Mouse (Mus musculus): ENCODE data around the gene Mnt.
"Not testable (repeated sequence)": the region's sequence is repeated elsewhere in the genome, so short reads cannot be mapped to it uniquely, and the experiment has no call there.

Gene Mnt

GRCm38 (mm10) chr11:74830256-74831161, at the start of gene Mnt:
Mnt (plus strand) TSS chr11:74830920.
- peak; percentile 95 to 97 for DNase-seq (ENCODE audit: low spot score in 2 of 2)

GRCm38 (mm10) chr11:74792874-74793273, 37.8 kb upstream of the Mnt start:
- no peak for DNase-seq (ENCODE audit: low spot score in 2 of 2)

- peak; percentile 16 to 25 for DNase-seq (ENCODE audit: low spot score in 2 of 2)
Measured at GRCm38 (mm10) chr11:74800658-74801057, 30.1 kb upstream of the Mnt start.

GRCm38 (mm10) chr11:74804081-74804627, 26.6 kb upstream of the Mnt start:
- no peak for DNase-seq (ENCODE audit: low spot score in 2 of 2)

- no peak for DNase-seq (ENCODE audit: low spot score in 2 of 2)
Measured at GRCm38 (mm10) chr11:74807246-74807882, 23.4 kb upstream of the Mnt start.

GRCm38 (mm10) chr11:74808251-74808853, 22.4 kb upstream of the Mnt start:
- DNase-seq (ENCODE audit: low spot score in 2 of 2): no peak

GRCm38 (mm10) chr11:74810134-74810533, 20.6 kb upstream of the Mnt start:
- DNase-seq (ENCODE audit: low spot score in 2 of 2): no peak

- DNase-seq (ENCODE audit: low spot score in 2 of 2): not testable (repeated sequence)
Measured at GRCm38 (mm10) chr11:74811027-74811426, 19.7 kb upstream of the Mnt start.

- DNase-seq (ENCODE audit: low spot score in 2 of 2): no peak
Measured at GRCm38 (mm10) chr11:74811538-74811937, 19.2 kb upstream of the Mnt start.

GRCm38 (mm10) chr11:74815795-74816194, 14.9 kb upstream of the Mnt start:
- DNase-seq (ENCODE audit: low spot score in 2 of 2): no peak

GRCm38 (mm10) chr11:74820921-74821320, 9.8 kb upstream of the Mnt start:
- no peak for DNase-seq (ENCODE audit: low spot score in 2 of 2)

- DNase-seq (ENCODE audit: low spot score in 2 of 2): no peak
Measured at GRCm38 (mm10) chr11:74821463-74821862, 9.3 kb upstream of the Mnt start.

GRCm38 (mm10) chr11:74822746-74823440, 7.8 kb upstream of the Mnt start:
- DNase-seq (ENCODE audit: low spot score in 2 of 2): no peak

GRCm38 (mm10) chr11:74826151-74826550, 4.6 kb upstream of the Mnt start:
- no peak for DNase-seq (ENCODE audit: low spot score in 2 of 2)

GRCm38 (mm10) chr11:74826702-74827101, 4.0 kb upstream of the Mnt start:
- no peak for DNase-seq (ENCODE audit: low spot score in 2 of 2)

- DNase-seq (ENCODE audit: low spot score in 2 of 2): no peak
Measured at GRCm38 (mm10) chr11:74827791-74828403, 2.8 kb upstream of the Mnt start.

- DNase-seq (ENCODE audit: low spot score in 2 of 2): peak; percentile 76 to 83
Measured at GRCm38 (mm10) chr11:74828404-74828931, 2.3 kb upstream of the Mnt start.

- no peak for DNase-seq (ENCODE audit: low spot score in 2 of 2)
Measured at GRCm38 (mm10) chr11:74828965-74829550, 1.7 kb upstream of the Mnt start.

GRCm38 (mm10) chr11:74829812-74830211, 908 bp upstream of the Mnt start:
- DNase-seq (ENCODE audit: low spot score in 2 of 2): peak; percentile 92 to 95

GRCm38 (mm10) chr11:74831191-74831605, 478 bp downstream of the Mnt start:
- DNase-seq (ENCODE audit: low spot score in 2 of 2): peak; percentile 56 to 58

Data from spleen, postnatal 36 days (tissue).